Mouse (Mus musculus) left cerebral cortex, adult 18-20 months (tissue): Measurements from ENCODE around the gene Ipo13. TPM values are rescaled to one million over a fixed set of nuclear protein-coding genes. Genes with fewer than 3 reads are reported as not detected.

Experiments
- DNase-seq, 2 experiments: peaks; one replicate each; pipeline ENCODE4 v3.0.0; 2021 to 2022; ENCODE audit warnings: low spot score in 2 of 2, mixed read lengths in 1 of 2
- total RNA-seq, 2 experiments: library from RNA; stranded (reverse); gene quantifications; 2 replicates each; pipeline ENCODE4 v1.2.3; 2021

Gene Ipo13
- total RNA-seq, 2 experiments from 2014 or later, result 106 to 125 TPM

- no peak for DNase-seq
Measured at GRCm38 (mm10) chr4:117885093-117885492, 29.7 kb downstream of the Ipo13 start.

GRCm38 (mm10) chr4:117884146-117884545 lies 30.7 kb downstream of the Ipo13 start:
- DNase-seq, result no peak

GRCm38 (mm10) chr4:117882701-117883691 lies 31.8 kb downstream of the Ipo13 start, which contains the start of gene B4galt2:
TSS of gene B4galt2 (minus strand) at chr4:117883487.
- DNase-seq, result peak; percentile 60 to 74

GRCm38 (mm10) chr4:117878703-117879102 lies 36.1 kb downstream of the Ipo13 start:
- peak in 1 of 2 experiments; percentile 55 for DNase-seq

GRCm38 (mm10) chr4:117878301-117878700 lies 36.5 kb downstream of the Ipo13 start:
- no peak for DNase-seq

GRCm38 (mm10) chr4:117873615-117874014 lies 41.2 kb downstream of the Ipo13 start:
- no peak for DNase-seq

- no peak for DNase-seq
Measured at GRCm38 (mm10) chr4:117872471-117872886, 42.3 kb downstream of the Ipo13 start, which contains the start of gene Ccdc24. TSS of gene Ccdc24 (minus strand) at chr4:117872557.

- DNase-seq, result no peak
Measured at GRCm38 (mm10) chr4:117871787-117872186, 43.0 kb downstream of the Ipo13 start.

GRCm38 (mm10) chr4:117870437-117870836 lies 44.4 kb downstream of the Ipo13 start:
- DNase-seq, result no peak

GRCm38 (mm10) chr4:117869317-117869716 lies 45.5 kb downstream of the Ipo13 start:
- no peak for DNase-seq

- peak; percentile 44 to 61 for DNase-seq
Measured at GRCm38 (mm10) chr4:117867823-117868222, 47.0 kb downstream of the Ipo13 start.

- no peak for DNase-seq
Measured at GRCm38 (mm10) chr4:117867000-117867399, 47.8 kb downstream of the Ipo13 start.

GRCm38 (mm10) chr4:117866083-117866482 lies 48.7 kb downstream of the Ipo13 start:
- no peak for DNase-seq

- DNase-seq, result peak; percentile 52 to 64
Measured at GRCm38 (mm10) chr4:117862823-117863222, 52.0 kb downstream of the Ipo13 start.

GRCm38 (mm10) chr4:117860570-117860969 lies 54.2 kb downstream of the Ipo13 start:
- DNase-seq, result no peak

- DNase-seq, result peak; percentile 62 to 69
Measured at GRCm38 (mm10) chr4:117858794-117859193, 56.0 kb downstream of the Ipo13 start.

GRCm38 (mm10) chr4:117855146-117855545 lies 59.7 kb downstream of the Ipo13 start:
- DNase-seq, result no peak

GRCm38 (mm10) chr4:117852152-117852868 lies 62.5 kb downstream of the Ipo13 start:
- DNase-seq, result no peak

- no peak for DNase-seq
Measured at GRCm38 (mm10) chr4:117850871-117851270, 63.9 kb downstream of the Ipo13 start.

GRCm38 (mm10) chr4:117850176-117850575 lies 64.6 kb downstream of the Ipo13 start:
- no peak for DNase-seq

- no peak for DNase-seq
Measured at GRCm38 (mm10) chr4:117849506-117849905, 65.3 kb downstream of the Ipo13 start.

GRCm38 (mm10) chr4:117849063-117849462 lies 65.7 kb downstream of the Ipo13 start:
- DNase-seq, result no peak
